Mouse (Mus musculus) cerebellum, adult 18-20 months (tissue): Measurements from ENCODE around the gene Bex6.
"Not testable (repeated sequence)": the region's sequence is repeated elsewhere in the genome, so short reads cannot be mapped to it uniquely, and the experiment has no call there.

Experiments used
- DNase-seq, 2 experiments: peaks; one replicate each; pipeline ENCODE4 v3.0.0; 2021

Bex6 gene

DNA sequence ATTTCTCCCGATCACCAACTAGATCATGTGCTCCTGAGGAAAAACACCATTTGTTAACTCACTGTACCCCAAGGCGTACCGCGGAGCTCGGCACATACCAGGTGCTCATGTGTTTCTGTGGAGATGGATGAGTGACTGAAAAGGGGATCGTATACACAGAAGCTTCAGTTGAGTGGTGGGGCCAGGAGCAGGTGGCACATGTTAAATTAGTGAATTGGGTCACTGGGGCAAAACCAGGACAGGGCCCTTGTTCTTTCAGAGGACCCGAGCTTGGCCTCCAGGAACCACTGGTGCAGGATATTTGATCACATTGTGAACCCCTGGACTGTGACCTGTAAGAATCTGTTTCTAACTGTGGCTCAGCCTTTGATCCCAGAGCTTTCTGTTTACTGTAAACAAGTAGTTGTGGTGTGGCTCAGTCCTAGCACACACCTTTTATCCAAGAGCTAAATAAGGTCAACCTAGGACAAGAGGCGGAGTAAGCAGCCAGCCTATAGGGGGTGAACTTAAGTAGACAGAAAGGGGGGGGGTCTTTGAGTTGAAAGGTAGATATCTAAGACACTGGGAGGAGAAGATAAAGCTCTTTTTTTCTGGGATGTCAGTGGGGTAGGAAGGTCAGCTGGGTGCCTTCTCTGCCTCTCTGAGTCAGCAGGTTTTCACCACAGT is 5.2 kb upstream of the Bex6 start:
- no peak for DNase-seq

DNA sequence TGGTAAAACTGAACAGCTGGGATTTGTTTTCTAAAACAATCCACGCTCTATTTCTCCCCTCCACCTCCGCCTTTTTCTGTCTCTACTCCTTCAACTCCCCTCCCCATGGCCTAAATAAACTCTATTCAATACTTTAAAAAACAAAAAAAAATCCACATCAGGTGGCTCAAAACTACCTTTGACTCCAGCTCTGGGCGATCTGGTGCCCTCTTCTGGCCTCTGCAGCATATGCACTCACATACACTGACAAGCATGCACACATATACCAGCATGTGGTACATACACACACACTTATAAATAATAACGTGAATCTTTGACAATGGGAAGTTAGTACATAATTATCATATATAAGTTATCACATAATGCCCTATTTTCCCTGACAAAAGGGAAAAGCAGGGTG is 4.6 kb upstream of the Bex6 start:
- no peak for DNase-seq

- DNase-seq, result no peak
These were observed 2.5 kb upstream of the Bex6 start for GRCm38 (mm10) chr16:32176896-32177686.

DNA sequence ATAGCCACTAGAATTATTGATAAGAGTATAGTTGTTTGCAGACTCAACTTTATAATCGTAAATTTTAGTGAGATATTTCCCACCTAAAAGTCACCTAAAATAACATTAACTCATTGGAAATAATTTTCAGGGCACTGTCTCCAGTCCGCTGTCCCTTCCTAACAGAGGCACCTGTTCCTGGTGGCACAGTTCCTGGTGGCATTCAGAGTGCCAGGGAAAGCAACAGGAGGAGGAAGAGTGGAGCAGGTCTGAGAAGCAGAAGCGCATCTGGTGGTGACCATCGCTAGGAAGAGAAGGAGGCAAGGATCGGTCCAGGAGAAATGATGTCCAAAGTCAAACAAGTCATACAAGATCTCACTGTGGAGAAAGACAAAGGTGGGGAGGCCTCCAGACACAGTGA is 6.4 kb downstream of the Bex6 start:
- peak; percentile 73 to 86 for DNase-seq

DNA sequence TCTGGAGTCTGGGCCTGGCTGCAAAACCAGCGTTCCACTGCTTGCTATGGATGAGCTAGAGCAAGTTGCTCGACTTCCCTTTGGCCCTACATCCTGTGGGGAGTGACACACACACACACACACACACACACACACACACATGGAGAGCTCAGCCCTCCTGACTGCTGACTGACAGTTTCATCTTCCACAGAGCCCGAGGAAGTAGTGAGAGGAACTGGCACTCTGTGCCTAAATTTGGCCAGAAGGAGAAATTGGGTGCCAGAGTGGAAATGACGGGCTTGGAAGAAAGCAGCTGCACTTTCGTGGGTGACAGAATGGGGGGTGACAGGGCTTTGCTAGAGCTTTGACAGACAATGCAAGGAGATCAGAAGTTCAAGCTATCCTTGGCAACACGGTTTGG is 9.5 kb downstream of the Bex6 start:
- DNase-seq, result no peak

DNA sequence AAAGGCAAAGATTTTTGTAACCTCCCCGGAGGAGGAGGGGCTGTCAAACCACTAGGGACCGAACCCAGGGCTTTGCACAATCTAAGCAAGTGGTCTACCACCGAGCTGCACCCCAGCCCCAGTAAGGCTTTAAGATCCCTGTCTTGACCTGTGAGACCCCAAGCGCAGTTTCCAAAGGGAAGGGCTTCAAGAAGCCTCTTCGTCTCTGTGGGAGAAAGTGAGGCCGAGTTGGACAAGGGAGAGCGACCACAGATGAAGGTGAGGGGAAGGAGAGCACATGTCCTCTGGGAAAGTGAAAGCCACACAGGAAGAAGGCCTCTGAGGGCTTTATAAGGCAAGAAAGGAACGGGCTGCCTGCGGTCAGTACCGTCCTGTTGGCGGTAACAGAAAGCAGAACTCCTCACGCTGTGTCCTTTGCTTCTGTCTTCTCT is 10.4 kb downstream of the Bex6 start:
- DNase-seq, result no peak

DNA sequence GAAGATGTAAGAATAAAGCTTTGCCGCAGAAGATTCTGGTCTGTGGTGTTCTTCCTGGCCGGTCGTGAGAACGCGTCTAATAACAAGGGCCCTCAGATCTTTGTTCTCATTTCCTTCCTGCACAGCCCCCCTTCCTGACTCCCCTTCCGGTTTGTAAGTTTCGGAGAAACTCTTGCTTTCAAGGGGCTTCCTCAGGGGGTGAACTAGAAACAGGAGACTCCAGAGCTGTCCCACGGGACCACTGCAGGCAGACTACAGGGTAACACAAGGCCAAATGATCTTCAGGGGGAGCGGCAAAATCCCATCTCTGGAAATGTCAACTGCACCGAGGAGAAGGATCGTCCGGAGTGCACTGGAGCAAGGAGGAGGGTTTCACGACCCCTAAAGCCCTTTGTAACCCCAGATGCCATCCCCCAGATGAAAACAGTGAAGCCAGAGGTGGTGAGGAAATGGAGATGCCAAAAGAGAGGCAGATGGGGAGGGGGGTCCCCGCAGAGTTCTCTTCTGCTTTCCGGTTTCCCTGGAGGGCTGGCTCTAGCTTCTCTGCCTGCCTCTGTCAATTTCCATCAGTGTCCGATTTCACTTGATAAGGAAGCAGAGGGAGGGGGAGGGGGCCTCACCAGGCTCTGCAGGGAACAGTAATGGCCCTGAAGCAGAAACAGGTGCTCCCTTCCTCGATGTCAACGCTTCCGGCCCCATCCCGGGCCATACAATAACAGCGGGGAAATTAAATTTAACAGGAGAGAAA is 20.8 kb downstream of the Bex6 start:
- no peak for DNase-seq

- no peak for DNase-seq
These were observed 21.3 kb downstream of the Bex6 start for GRCm38 (mm10) chr16:32201004-32201325.

GRCm38 (mm10) chr16:32202681-32203080 is 23.1 kb downstream of the Bex6 start:
- DNase-seq, result peak; percentile 45 to 46

- DNase-seq, result no peak
These were observed 25.3 kb downstream of the Bex6 start for GRCm38 (mm10) chr16:32204902-32205301.

GRCm38 (mm10) chr16:32214156-32214555 is 34.5 kb downstream of the Bex6 start:
- DNase-seq, result no peak

- DNase-seq, result no peak
These were observed 35.4 kb downstream of the Bex6 start for GRCm38 (mm10) chr16:32214804-32215576.

GRCm38 (mm10) chr16:32221803-32222202 is 42.2 kb downstream of the Bex6 start:
- no peak for DNase-seq

DNA sequence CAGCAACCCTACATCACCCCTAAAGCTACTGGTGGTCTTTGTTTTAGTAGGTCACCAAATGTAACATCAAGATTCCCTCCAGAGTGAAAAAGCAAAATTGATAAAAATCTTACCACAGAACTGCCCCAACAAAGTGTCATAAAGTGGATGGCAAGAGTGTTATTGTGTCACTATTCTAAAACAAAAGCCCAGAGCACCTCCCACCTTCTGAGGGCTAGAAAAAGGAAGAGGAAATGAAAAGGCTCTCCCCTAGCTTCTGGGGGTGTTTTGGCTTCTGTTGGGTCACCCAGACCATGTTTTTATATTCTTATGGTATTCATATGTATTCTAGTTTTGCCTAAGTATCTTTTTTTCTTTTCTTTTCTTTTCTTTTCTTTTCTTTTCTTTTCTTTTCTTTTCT is 42.8 kb downstream of the Bex6 start:
- DNase-seq, result no peak

GRCm38 (mm10) chr16:32232050-32232449 is 52.4 kb downstream of the Bex6 start:
- DNase-seq, result not testable (repeated sequence)
